Mouse (Mus musculus): ENCODE data around the gene Col9a1.

Gene Col9a1

GRCm38 (mm10) chr1:24294979-24295942 is 117.9 kb downstream of the Col9a1 start:
- DNase-seq (ENCODE audit: low spot score) = no peak

GRCm38 (mm10) chr1:24300700-24301099 is 123.3 kb downstream of the Col9a1 start:
- no peak for DNase-seq (ENCODE audit: low spot score)
